Mouse (Mus musculus) liver, embryonic 12.5 days (tissue): ENCODE measurements around the gene A1cf. TPM values are rescaled to one million over a fixed set of nuclear protein-coding genes. Genes with fewer than 3 reads are reported as not detected.

Experiments
- ATAC-seq: fragments of 200-750 bp; cut with Nextera tagmentation; 2 replicates; pipeline ENCODE4 v1.8.0; 2017; ENCODE audit warnings: moderate number of reproducible peaks, mild to moderate bottlenecking, moderate library complexity
- H3K27ac ChIP-seq: fragments of 300-500 bp; sonication (generic); 2 replicates; pipeline ENCODE4 v1.5.1; 2016; ENCODE audit warnings: mild to moderate bottlenecking
- H3K27me3 ChIP-seq: fragments of 300-500 bp; sonication (generic); replicated peaks from 2 replicates; pipeline ENCODE4 v1.6.1; 2016; ENCODE audit warnings: mild to moderate bottlenecking, moderate library complexity
- H3K36me3 ChIP-seq: fragments of 300-500 bp; sonication (generic); 2 replicates; pipeline ENCODE4 v1.6.1; 2016; ENCODE audit warnings: mild to moderate bottlenecking, moderate library complexity
- H3K4me1 ChIP-seq: fragments of 300-500 bp; sonication (generic); 2 replicates; pipeline ENCODE4 v1.6.1; 2016
- H3K4me2 ChIP-seq: fragments of 300-500 bp; sonication (generic); 2 replicates; pipeline ENCODE4 v1.6.1; 2016; ENCODE audit warnings: mild to moderate bottlenecking, moderate library complexity
- H3K4me3 ChIP-seq: fragments of 300-500 bp; sonication (generic); 2 replicates; pipeline ENCODE4 v1.5.1; 2016; ENCODE audit warnings: mild to moderate bottlenecking, moderate library complexity
- H3K9ac ChIP-seq: fragments of 300-500 bp; sonication (generic); 2 replicates; pipeline ENCODE4 v1.6.1; 2016; ENCODE audit warnings: mild to moderate bottlenecking, moderate library complexity
- H3K9me3 ChIP-seq: fragments of 300-500 bp; sonication (generic); replicated peaks from 2 replicates; pipeline ENCODE4 v1.6.1; 2016; ENCODE audit warnings: mild to moderate bottlenecking, moderate library complexity
- WGBS: fragments of 180-500 bp; shearing (Covaris S2); methylation state at CpG from one replicate; pipeline ENCODE4 v1.1.7; 2016; ENCODE audit not compliant: insufficient replicate concordance; 5-methylcytosine and 5-hydroxymethylcytosine counted together
- polyA plus RNA-seq: library from polyadenylated mRNA; unstranded; fragments of >200 nt; fragmentation: Nextera tagmentation; extraction: Ambion mirVana; gene quantifications from 2 replicates; pipeline ENCODE4 v1.2.1, GENCODE M21; 2016

Gene A1cf
- polyA plus RNA-seq, 1 experiment from 2014 or later = 8.6 TPM

DNA sequence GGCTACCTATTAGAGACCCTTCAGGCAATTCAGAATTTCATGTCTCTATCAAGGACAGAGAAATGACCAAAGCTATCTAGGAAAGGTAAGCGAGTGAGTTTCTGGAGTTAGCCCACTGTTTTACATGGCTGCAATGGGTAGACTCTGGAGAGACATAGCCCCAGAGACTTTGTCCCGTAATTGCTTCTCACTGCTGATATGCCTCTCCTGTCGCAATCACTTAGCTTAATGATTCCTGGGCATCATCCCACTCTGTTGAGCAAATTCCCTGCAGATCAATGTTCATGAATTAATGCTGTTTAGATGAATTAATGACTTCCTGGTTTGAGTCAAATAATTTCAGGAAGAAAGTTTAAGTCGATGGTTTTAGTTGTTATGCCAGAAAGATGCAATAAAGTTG lies 86.1 kb downstream of the A1cf start:
- Histone ChIP-seq H3K27me3 (no peaks in the 10 kb centered on the region), H3K27ac (no peak overlapping the region), H3K4me3 (no peak overlapping the region), H3K9me3 (no peaks in the 10 kb centered on the region), H3K9ac (no peak overlapping the region), H3K4me1 (no peaks in the 10 kb centered on the region), H3K36me3 (no peaks in the 10 kb centered on the region), H3K4me2 (no peak overlapping the region)
- ATAC-seq = no peak
- 62% methylated on average over 4 of the region's 4 CpGs for WGBS

DNA sequence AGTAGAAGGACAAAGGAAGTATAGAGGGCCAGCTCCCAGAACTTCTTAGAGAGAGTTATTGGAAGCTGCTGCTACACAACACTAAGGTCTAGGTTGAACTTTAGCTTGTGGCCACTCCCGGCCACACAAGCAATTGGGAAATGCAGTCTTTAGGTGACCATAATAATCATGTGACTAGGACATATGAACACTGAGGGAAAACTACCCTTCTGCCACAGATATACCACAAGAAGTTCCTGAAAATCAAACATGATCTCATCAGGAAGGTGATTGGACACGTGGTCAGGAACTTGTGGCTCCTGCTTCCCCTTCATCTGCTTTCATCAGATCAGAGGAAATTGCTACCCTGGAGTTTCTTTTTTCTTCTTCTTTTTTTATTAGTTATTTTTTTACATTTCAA lies 87.8 kb downstream of the A1cf start:
- no peak for ATAC-seq

DNA sequence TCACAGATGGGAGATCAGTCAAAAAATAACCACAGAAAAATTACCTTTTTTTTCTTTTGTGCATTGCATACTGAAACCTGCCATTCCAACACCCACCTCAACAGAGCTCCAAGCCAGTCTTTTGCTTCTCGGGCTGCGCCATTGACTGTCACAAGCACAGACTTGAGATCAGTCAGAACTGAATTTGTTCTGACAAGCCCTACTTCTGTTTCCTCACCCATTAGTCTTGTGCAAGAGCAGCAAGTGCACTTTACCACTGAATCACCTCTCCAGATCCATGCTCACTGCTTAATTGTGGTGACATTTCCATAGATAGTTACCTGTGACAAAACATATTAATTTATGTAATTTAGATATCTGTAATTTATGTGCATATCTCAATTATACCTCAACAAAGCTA lies 91.9 kb downstream of the A1cf start:
- no peak overlapping the region for H3K4me3 ChIP-seq
- H3K9me3 ChIP-seq = no peaks in the 10 kb centered on the region
- H3K4me1 ChIP-seq = no peaks in the 10 kb centered on the region
- H3K27me3 ChIP-seq = no peaks in the 10 kb centered on the region
- ATAC-seq = no peak
- whole genome bisulfite sequencing = 78% methylated on average over 2 of the region's 2 CpGs
- no peak overlapping the region for H3K4me2 ChIP-seq
- H3K36me3 ChIP-seq = no peaks in the 10 kb centered on the region
- no peak overlapping the region for H3K27ac ChIP-seq
- H3K9ac ChIP-seq = no peak overlapping the region

More for the DNA sequence above, 87.8 kb downstream of the A1cf start:
- Histone ChIP-seq H3K9ac (no peak overlapping the region), H3K36me3 (no peaks in the 10 kb centered on the region), H3K27ac (no peak overlapping the region), H3K4me2 (no peak overlapping the region), H3K9me3 (no peaks in the 10 kb centered on the region), H3K4me1 (no peaks in the 10 kb centered on the region), H3K4me3 (no peak overlapping the region), H3K27me3 (no peaks in the 10 kb centered on the region)
- WGBS = 26% methylated on average over 2 of the region's 2 CpGs

DNA sequence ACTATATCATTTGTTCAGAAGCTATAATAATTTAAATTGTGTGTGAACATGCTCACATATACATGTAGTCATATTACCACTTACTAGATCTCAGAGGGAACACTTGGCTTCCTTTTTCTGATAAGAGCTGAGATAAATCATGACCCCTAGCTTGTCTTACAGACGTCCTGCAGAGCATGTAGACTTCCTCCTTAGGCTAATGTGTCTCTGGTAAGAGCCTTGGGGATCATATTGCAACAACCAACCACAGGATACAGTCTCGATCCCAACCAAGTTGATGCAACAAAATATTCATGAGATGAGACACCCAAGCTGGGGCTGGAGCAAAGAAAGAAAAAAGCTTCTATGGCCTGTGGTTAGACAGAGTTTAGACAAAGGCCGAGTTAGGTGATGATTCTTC lies 94.6 kb downstream of the A1cf start:
- no peak overlapping the region for H3K4me2 ChIP-seq
- no peak overlapping the region for H3K9ac ChIP-seq
- no peaks in the 10 kb centered on the region for H3K9me3 ChIP-seq
- 26% methylated on average over 3 of the region's 3 CpGs for WGBS
- no peaks in the 10 kb centered on the region for H3K4me1 ChIP-seq
- H3K4me3 ChIP-seq = no peak overlapping the region
- H3K36me3 ChIP-seq = no peaks in the 10 kb centered on the region
- no peak overlapping the region for H3K27ac ChIP-seq
- no peaks in the 10 kb centered on the region for H3K27me3 ChIP-seq
- ATAC-seq = no peak

DNA sequence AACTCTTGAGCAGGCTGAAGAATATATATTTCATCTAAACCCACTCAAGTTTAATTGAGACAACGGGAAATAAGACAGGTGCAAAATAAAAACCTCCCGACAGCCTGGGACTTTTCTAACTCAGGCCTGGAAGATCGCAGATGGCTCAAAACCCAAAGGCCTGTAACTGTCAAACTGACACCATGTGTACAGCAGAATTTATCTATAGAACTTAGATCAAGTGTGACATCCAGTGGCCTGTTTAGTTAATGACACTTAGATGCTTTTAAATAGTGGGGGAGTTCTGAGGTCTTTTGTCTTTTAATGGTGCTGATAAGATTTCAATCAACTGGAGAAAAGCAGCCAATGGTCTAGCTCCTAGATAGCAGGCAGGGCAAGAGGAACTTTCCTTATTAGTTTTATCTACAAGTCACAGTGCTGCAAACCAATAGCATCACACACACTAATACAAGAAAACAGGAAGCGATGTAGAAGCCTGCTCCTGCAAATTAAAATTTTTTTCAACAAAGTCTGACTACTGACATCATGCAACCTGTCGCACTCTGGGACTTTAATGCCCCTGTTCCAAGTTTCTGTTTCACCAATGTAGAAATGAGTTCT lies 99.5 kb downstream of the A1cf start:
- Histone ChIP-seq H3K9me3 (no peaks in the 10 kb centered on the region), H3K4me2 (no peak overlapping the region), H3K27me3 (no peaks in the 10 kb centered on the region), H3K36me3 (no peaks in the 10 kb centered on the region), H3K4me1 (no peaks in the 10 kb centered on the region), H3K4me3 (no peak overlapping the region), H3K27ac (no peak overlapping the region), H3K9ac (no peak overlapping the region)
- WGBS = 46% methylated on average over 5 of the region's 5 CpGs
- ATAC-seq = no peak

DNA sequence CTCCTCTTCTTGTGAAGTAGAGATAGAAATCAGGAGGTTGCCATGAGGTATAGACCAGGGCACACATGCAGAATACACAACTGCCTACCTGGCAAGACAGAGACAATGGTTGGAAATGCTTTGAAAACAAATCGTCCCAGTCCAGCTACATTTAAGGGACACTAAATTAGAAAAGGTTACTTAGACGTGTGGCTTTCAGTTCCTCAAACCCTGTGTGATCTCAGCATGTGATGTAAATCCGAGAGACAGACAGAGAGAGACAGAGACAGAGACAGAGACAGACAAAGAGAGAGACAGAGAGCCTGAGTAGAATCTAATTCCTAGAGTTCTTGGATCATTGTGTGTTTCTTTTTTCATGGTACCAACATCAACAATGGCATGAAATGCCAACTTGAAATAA lies 102.8 kb downstream of the A1cf start:
- Histone ChIP-seq H3K36me3 (no peaks in the 10 kb centered on the region), H3K4me3 (no peak overlapping the region), H3K27ac (no peak overlapping the region), H3K9ac (no peak overlapping the region), H3K9me3 (no peaks in the 10 kb centered on the region), H3K4me1 (no peaks in the 10 kb centered on the region), H3K27me3 (no peaks in the 10 kb centered on the region), H3K4me2 (no peak overlapping the region)
- 25% methylated on average over 3 of the region's 3 CpGs for WGBS
- ATAC-seq = no peak

DNA sequence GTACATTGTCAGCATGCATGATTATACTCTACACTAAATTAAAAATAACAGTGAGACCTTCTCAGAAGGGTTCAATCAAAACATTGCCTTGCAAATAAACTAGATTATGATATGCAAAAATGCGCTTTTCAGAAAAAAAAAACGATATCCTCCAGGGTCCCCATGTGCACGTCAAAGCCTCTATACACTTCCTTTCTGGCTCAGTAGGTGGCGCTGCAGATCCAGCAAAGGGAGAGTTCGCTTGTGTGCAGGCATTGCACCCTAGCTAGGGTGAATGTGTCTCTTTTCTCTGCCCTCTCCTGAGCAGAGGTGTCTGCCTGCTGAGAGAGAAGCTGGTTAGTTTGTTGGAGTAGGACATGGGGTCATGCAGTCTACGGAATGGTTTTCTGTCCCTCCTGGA lies 103.4 kb downstream of the A1cf start:
- WGBS = 9% methylated on average over 6 of the region's 6 CpGs

DNA sequence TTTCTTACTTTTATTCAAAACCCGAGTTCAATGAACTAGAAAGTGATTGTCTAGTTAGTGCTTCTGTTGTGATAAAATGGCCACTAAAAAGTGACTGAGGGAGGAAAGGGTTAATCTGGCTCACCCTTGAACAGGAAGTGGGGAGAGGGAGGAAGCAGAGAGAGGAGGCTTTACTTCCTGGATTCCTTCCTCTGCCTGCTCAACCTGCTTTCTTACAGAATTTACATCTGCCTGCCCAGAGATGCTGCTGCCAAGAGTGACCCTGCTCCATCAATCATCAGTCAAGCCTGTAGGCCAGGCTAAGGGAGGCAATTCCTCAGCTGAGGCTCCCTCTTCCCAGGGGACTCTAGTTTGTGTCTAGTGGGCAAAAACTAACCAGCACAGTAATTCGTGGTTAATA lies 107.3 kb downstream of the A1cf start:
- Histone ChIP-seq H3K27ac (no peak overlapping the region), H3K4me2 (no peak overlapping the region), H3K36me3 (no peaks in the 10 kb centered on the region), H3K4me1 (no peaks in the 10 kb centered on the region), H3K27me3 (no peaks in the 10 kb centered on the region), H3K9ac (no peak overlapping the region), H3K4me3 (no peak overlapping the region), H3K9me3 (no peaks in the 10 kb centered on the region)
- WGBS = 40% methylated on average over 2 of the region's 2 CpGs
- no peak for ATAC-seq

More for the DNA sequence above, 103.4 kb downstream of the A1cf start:
- no peak overlapping the region for H3K9ac ChIP-seq
- no peak overlapping the region for H3K27ac ChIP-seq
- ATAC-seq = no peak
- no peaks in the 10 kb centered on the region for H3K4me1 ChIP-seq
- no peak overlapping the region for H3K4me2 ChIP-seq
- H3K4me3 ChIP-seq = no peak overlapping the region
- H3K36me3 ChIP-seq = no peaks in the 10 kb centered on the region
- no peaks in the 10 kb centered on the region for H3K9me3 ChIP-seq
- no peaks in the 10 kb centered on the region for H3K27me3 ChIP-seq

DNA sequence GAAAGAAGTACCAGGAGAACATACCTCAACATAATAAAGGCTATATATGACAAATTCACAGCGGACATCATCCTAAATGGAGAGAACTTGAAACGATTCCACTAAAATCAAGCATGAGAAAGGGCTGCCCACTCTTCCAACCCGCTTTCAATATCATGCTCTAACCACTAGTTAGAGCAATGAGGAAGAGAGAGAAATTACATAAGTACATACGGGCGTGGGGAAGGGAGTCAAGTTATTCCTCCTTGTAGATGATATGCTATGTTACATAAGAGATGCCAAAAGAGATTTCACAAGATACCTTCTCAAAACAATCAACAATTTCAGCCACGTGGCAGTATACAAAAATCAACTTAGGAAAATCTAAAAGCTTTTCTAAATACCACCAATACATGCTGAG lies 122.5 kb downstream of the A1cf start:
- H3K9ac ChIP-seq = no peak overlapping the region
- no peaks in the 10 kb centered on the region for H3K27me3 ChIP-seq
- no peaks in the 10 kb centered on the region for H3K36me3 ChIP-seq
- H3K4me1 ChIP-seq = no peaks in the 10 kb centered on the region
- no peak for ATAC-seq
- no peak overlapping the region for H3K4me3 ChIP-seq
- 70% methylated on average over 6 of the region's 6 CpGs for WGBS
- no peak overlapping the region for H3K27ac ChIP-seq
- no peaks in the 10 kb centered on the region for H3K9me3 ChIP-seq
- no peak overlapping the region for H3K4me2 ChIP-seq

DNA sequence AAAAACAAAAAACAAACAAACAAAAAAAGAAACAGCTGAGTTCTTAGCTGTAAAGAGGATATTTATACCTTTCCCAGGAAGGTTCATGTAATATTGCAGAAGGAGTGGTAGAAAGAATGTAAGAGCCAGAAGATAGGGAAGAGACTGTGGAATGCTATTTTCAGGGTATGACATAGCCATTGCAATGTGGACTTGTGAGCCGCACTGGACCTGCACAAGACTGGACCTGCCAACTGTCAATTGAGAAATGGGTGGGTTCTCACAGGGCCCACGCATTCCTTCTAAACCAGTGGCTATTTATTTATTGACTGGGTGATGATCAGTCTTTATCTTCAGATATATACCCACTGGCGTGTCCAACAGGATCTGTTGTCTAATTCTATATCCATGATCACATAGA lies 128.4 kb downstream of the A1cf start:
- WGBS = 70% methylated on average over 3 of the region's 3 CpGs

More for the DNA sequence above, 128.4 kb downstream of the A1cf start:
- Histone ChIP-seq H3K27me3 (no peaks in the 10 kb centered on the region), H3K4me1 (no peaks in the 10 kb centered on the region), H3K9me3 (no peaks in the 10 kb centered on the region), H3K27ac (no peak overlapping the region), H3K9ac (no peak overlapping the region), H3K4me2 (no peak overlapping the region), H3K36me3 (no peaks in the 10 kb centered on the region), H3K4me3 (no peak overlapping the region)
- no peak for ATAC-seq

Other genes starting within 250 kb of the A1cf start
- gene Prkg1, start 103.7 kb upstream of the A1cf start, polyA plus RNA-seq = 1.4 and 1.6 TPM in 2 replicates
- gene Asah2, start 239.4 kb downstream of the A1cf start, polyA plus RNA-seq = 0.48 TPM in 2 replicates